Mouse (Mus musculus) macrophage (primary cell): ENCODE measurements at regions not wholly inside any gene's neighbourhood (a gene's known extent, or its start where the extent isn't known, plus 50 kb on each side); places are given as distances from the start of the nearest gene placed in this dataset.
A peak's percentile ranks its signal among the peaks of the same experiment; 100 is the strongest.

Experiments used
- H3K27ac ChIP-seq: fragments of 350-480 bp; formaldehyde crosslinking; 2 replicates; pipeline ENCODE4 v1.9.0; 2021
- H3K36me3 ChIP-seq: fragments of 350-480 bp; formaldehyde crosslinking; 2 replicates; pipeline ENCODE4 v1.9.0; 2021; ENCODE audit errors: inconsistent target
- H3K4me3 ChIP-seq: fragments of 350-480 bp; formaldehyde crosslinking; 2 replicates; pipeline ENCODE4 v1.9.0; 2021; ENCODE audit errors: inconsistent target
- H3K79me2 ChIP-seq: fragments of 350-480 bp; formaldehyde crosslinking; 2 replicates; pipeline ENCODE4 v1.9.0; 2021; ENCODE audit errors: inconsistent target
- WGBS: methylation state at CpG from one replicate; pipeline ENCODE4 v1.1.7; 2026; ENCODE audit warnings: inconsistent platforms; ENCODE audit not compliant: missing documents; 5-methylcytosine and 5-hydroxymethylcytosine counted together

- WGBS: 88% methylated on average over 8 of the region's 8 CpGs
Measured at GRCm38 (mm10) chr12:25235071-25235470, 138.1 kb upstream of the Id2 start.

GRCm38 (mm10) chr12:25234636-25235035 lies 137.7 kb upstream of the Id2 start:
- H3K27ac ChIP-seq: no peak overlapping the region
- H3K4me3 ChIP-seq: no peak overlapping the region
- WGBS: 96% methylated on average over 3 of the region's 3 CpGs
- no peaks in the 10 kb centered on the region for H3K36me3 ChIP-seq
- H3K79me2 ChIP-seq: no peaks in the 10 kb centered on the region

More at GRCm38 (mm10) chr12:25235071-25235470, 138.1 kb upstream of the Id2 start:
- Histone ChIP-seq H3K79me2 (no peaks in the 10 kb centered on the region), H3K27ac (no peak overlapping the region), H3K4me3 (no peak overlapping the region), H3K36me3 (no peaks in the 10 kb centered on the region)

- 76% methylated on average over 4 of the region's 4 CpGs for WGBS
Measured at GRCm38 (mm10) chr12:25233027-25233535, 136.1 kb upstream of the Id2 start.

GRCm38 (mm10) chr12:25232358-25233026 lies 135.6 kb upstream of the Id2 start:
- Histone ChIP-seq H3K79me2 (no peaks in the 10 kb centered on the region), H3K36me3 (no peaks in the 10 kb centered on the region), H3K27ac (no peak overlapping the region), H3K4me3 (no peak overlapping the region)
- 95% methylated on average over 5 of the region's 5 CpGs for WGBS

More at GRCm38 (mm10) chr12:25233027-25233535, 136.1 kb upstream of the Id2 start:
- Histone ChIP-seq H3K27ac (no peak overlapping the region), H3K4me3 (no peak overlapping the region), H3K36me3 (no peaks in the 10 kb centered on the region), H3K79me2 (no peaks in the 10 kb centered on the region)

- no peak overlapping the region for H3K4me3 ChIP-seq
- WGBS: 87% methylated on average over 2 of the region's 2 CpGs
- H3K79me2 ChIP-seq: no peaks in the 10 kb centered on the region
- H3K36me3 ChIP-seq: no peaks in the 10 kb centered on the region
- H3K27ac ChIP-seq: no peak overlapping the region
Measured at GRCm38 (mm10) chr12:25228708-25229107, 131.8 kb upstream of the Id2 start.

- Histone ChIP-seq H3K27ac (no peak overlapping the region), H3K4me3 (no peak overlapping the region), H3K36me3 (no peaks in the 10 kb centered on the region), H3K79me2 (no peaks in the 10 kb centered on the region)
- WGBS: 98% methylated on average over 4 of the region's 4 CpGs
Measured at GRCm38 (mm10) chr12:25227736-25228135, 130.8 kb upstream of the Id2 start.

GRCm38 (mm10) chr12:25224644-25225043 lies 127.7 kb upstream of the Id2 start:
- WGBS: 93% methylated on average over 4 of the region's 4 CpGs
- Histone ChIP-seq H3K27ac (no peak overlapping the region), H3K4me3 (no peak overlapping the region), H3K36me3 (no peaks in the 10 kb centered on the region), H3K79me2 (no peaks in the 10 kb centered on the region)

GRCm38 (mm10) chr12:25224201-25224600 lies 127.3 kb upstream of the Id2 start:
- Histone ChIP-seq H3K36me3 (no peaks in the 10 kb centered on the region), H3K27ac (no peak overlapping the region), H3K4me3 (no peak overlapping the region), H3K79me2 (no peaks in the 10 kb centered on the region)
- 93% methylated on average over 2 of the region's 2 CpGs for WGBS

GRCm38 (mm10) chr12:25223539-25223938 lies 126.6 kb upstream of the Id2 start:
- WGBS: 15% methylated on average over 4 of the region's 4 CpGs
- no peaks in the 10 kb centered on the region for H3K36me3 ChIP-seq
- no peak overlapping the region for H3K4me3 ChIP-seq
- H3K27ac ChIP-seq: no peak overlapping the region
- H3K79me2 ChIP-seq: no peaks in the 10 kb centered on the region

GRCm38 (mm10) chr12:25220780-25221106 lies 123.8 kb upstream of the Id2 start:
- Histone ChIP-seq H3K36me3 (no peaks in the 10 kb centered on the region), H3K27ac (no peak overlapping the region), H3K79me2 (no peaks in the 10 kb centered on the region), H3K4me3 (no peak overlapping the region)
- WGBS: 94% methylated on average over 4 of the region's 4 CpGs

GRCm38 (mm10) chr12:25220096-25220779 lies 123.3 kb upstream of the Id2 start:
- Histone ChIP-seq H3K27ac (no peak overlapping the region), H3K36me3 (no peaks in the 10 kb centered on the region), H3K4me3 (no peak overlapping the region), H3K79me2 (no peaks in the 10 kb centered on the region)
- WGBS: 87% methylated on average over 9 of the region's 9 CpGs

GRCm38 (mm10) chr12:25219546-25219945 lies 122.6 kb upstream of the Id2 start:
- 97% methylated on average over 10 of the region's 10 CpGs for WGBS
- H3K79me2 ChIP-seq: no peaks in the 10 kb centered on the region

GRCm38 (mm10) chr12:25216792-25217516 lies 120.0 kb upstream of the Id2 start:
- H3K27ac ChIP-seq: peak overlapping the region; percentile 35
- no peaks in the 10 kb centered on the region for H3K36me3 ChIP-seq
- WGBS: 38% methylated on average over 5 of the region's 5 CpGs
- H3K79me2 ChIP-seq: no peaks in the 10 kb centered on the region
- H3K4me3 ChIP-seq: no peak overlapping the region

More at GRCm38 (mm10) chr12:25219546-25219945, 122.6 kb upstream of the Id2 start:
- no peak overlapping the region for H3K4me3 ChIP-seq
- no peaks in the 10 kb centered on the region for H3K36me3 ChIP-seq
- H3K27ac ChIP-seq: no peak overlapping the region

GRCm38 (mm10) chr12:25215266-25215665 lies 118.3 kb upstream of the Id2 start:
- 89% methylated on average over 5 of the region's 5 CpGs for WGBS
- Histone ChIP-seq H3K36me3 (no peaks in the 10 kb centered on the region), H3K79me2 (no peaks in the 10 kb centered on the region), H3K27ac (peak overlapping the region; percentile 95), H3K4me3 (no peak overlapping the region)
